8 mouse cellular contexts compared by ENCODE assay signal in the genomic region with DNA sequence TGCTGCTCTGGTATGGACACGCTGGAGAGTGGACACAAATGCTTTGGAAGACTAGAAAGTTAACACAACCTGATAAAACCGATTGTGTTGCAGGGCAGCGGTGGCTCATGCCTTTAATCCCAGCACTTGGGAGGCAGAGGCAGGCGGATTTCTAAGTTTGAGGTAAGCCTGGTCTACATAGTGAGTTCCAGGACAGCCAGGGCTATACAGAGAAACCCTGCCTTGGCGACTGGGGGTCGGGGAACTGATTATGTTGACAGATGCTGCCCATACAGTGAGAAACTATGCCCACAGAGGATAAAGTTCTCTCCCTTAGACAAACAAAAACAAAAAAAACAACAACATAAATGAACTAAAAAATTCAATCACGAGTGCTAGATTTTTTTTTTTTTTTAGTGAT. TPM values are rescaled to one million over a fixed set of nuclear protein-coding genes. Genes with fewer than 3 reads are reported as not detected.
DNase-seq lines count a peak whose midpoint lies in the region; ATAC-seq lines count a peak whose summit lies in the region.

No protein-coding gene starts in this region.

- WGBS in liver, embryonic 13.5 days (ENCODE audit: insufficient replicate concordance) = 35% methylated on average over 7 of the region's 7 CpGs

- peak overlapping the region; percentile 84 for H3K4me2 ChIP-seq in liver, embryonic 13.5 days

- peak overlapping the region; percentile 82 for H3K4me3 ChIP-seq in liver, embryonic 13.5 days (replicated peaks)

- H3K27me3 ChIP-seq in liver, embryonic 13.5 days = no peaks in the 10 kb centered on the region

- ATAC-seq in frontal cortex, adult (ENCODE audit: low TSS enrichment) = 0 out of 2 replicates have a peak, but pooled peaks have one; percentile 0
- ATAC-seq in liver, embryonic 13.5 days (ENCODE audit: low read depth) = no peak

- H3K36me3 ChIP-seq in liver, embryonic 13.5 days = peaks cover 24% of the 10 kb centered on the region

- peaks cover 37% of the 10 kb centered on the region for H3K4me1 ChIP-seq in liver, embryonic 13.5 days (replicated peaks)

- no peak for DNase-seq in frontal cortex, adult 2 months (ENCODE audit: extremely low spot score in 1 of 2, low spot score in 1 of 2)
- peak; percentile 6 for DNase-seq in right cerebral cortex, adult 18-20 months
- no peak for DNase-seq in right cerebral cortex, postnatal 25 days
- DNase-seq in liver, embryonic 13.5 days = no peak
- DNase-seq in thymus, postnatal 4 days = no peak
- no peak for DNase-seq in retina, postnatal 1 day
- no peak for DNase-seq in cerebellum, adult 9-11 months

- no peaks in the 10 kb centered on the region for H3K9me3 ChIP-seq in liver, embryonic 13.5 days (replicated peaks)

- H3K27ac ChIP-seq in liver, embryonic 13.5 days = no peak overlapping the region

- peak overlapping the region; percentile 86 for H3K9ac ChIP-seq in liver, embryonic 13.5 days

RNA-seq across cellular contexts. Expression of a gene that starts 0.5 kb away (rescaled TPM):
- polyA plus RNA-seq in frontal cortex, adult 2 months (2012; rRNA removed) = 12.1 and 12.6 TPM in 2 replicates
- 26.2 and 34.1 TPM in 2 replicates for polyA plus RNA-seq in liver, embryonic 13.5 days (2015; fragmentation: Nextera tagmentation; extraction: Ambion mirVana)
